Mouse (Mus musculus) liver, embryonic 15.5 days (tissue): ENCODE results near the gene 0610010K14Rik. TPM values are rescaled to one million over a fixed set of nuclear protein-coding genes. Genes with fewer than 3 reads are reported as not detected.

Experiments used
- ATAC-seq: fragments of 200-750 bp; cut with Nextera tagmentation; 2 replicates; pipeline ENCODE4 v1.8.0; 2017; ENCODE audit warnings: moderate number of reproducible peaks, mild to moderate bottlenecking, moderate library complexity; ENCODE audit not compliant: insufficient read depth
- H3K27ac ChIP-seq: fragments of 300-500 bp; sonication (generic); replicated peaks from 2 replicates; pipeline ENCODE4 v1.5.1; 2015; ENCODE audit warnings: mild to moderate bottlenecking, inconsistent platforms
- H3K27me3 ChIP-seq: fragments of 300-500 bp; sonication (generic); 2 replicates; pipeline ENCODE4 v1.6.1; 2015; ENCODE audit warnings: mild to moderate bottlenecking, inconsistent platforms
- H3K36me3 ChIP-seq: fragments of 300-500 bp; sonication (generic); replicated peaks from 2 replicates; pipeline ENCODE4 v1.6.1; 2015; ENCODE audit warnings: moderate library complexity, mild to moderate bottlenecking, inconsistent platforms
- H3K4me1 ChIP-seq: fragments of 300-500 bp; sonication (generic); replicated peaks from 2 replicates; pipeline ENCODE4 v1.6.1; 2015; ENCODE audit warnings: inconsistent platforms
- H3K4me2 ChIP-seq: fragments of 300-500 bp; sonication (generic); 2 replicates; pipeline ENCODE4 v1.6.1; 2015; ENCODE audit warnings: moderate library complexity, mild to moderate bottlenecking, inconsistent platforms
- H3K4me3 ChIP-seq: fragments of 300-500 bp; sonication (generic); replicated peaks from 2 replicates; pipeline ENCODE4 v1.5.1; 2015; ENCODE audit warnings: mild to moderate bottlenecking, inconsistent platforms
- H3K9ac ChIP-seq: fragments of 300-500 bp; sonication (generic); 2 replicates; pipeline ENCODE4 v1.6.1; 2015; ENCODE audit warnings: moderate library complexity, mild to moderate bottlenecking, inconsistent platforms
- H3K9me3 ChIP-seq: fragments of 300-500 bp; sonication (generic); replicated peaks from 2 replicates; pipeline ENCODE4 v1.6.1; 2016; ENCODE audit warnings: inconsistent platforms
- WGBS: fragments of 180-500 bp; shearing (Covaris S2); methylation state at CpG from one replicate; pipeline ENCODE4 v1.1.7; 2015; ENCODE audit warnings: mixed read lengths; ENCODE audit not compliant: insufficient replicate concordance; 5-methylcytosine and 5-hydroxymethylcytosine counted together
- polyA plus RNA-seq: library from polyadenylated mRNA; unstranded; fragments of >200 nt; fragmentation: Nextera tagmentation; extraction: Ambion mirVana; gene quantifications from 2 replicates; pipeline ENCODE4 v1.2.1, GENCODE M21; 2015

The 0610010K14Rik gene
- polyA plus RNA-seq, 1 experiment from 2014 or later: 62.2 TPM

GRCm38 (mm10) chr11:70254931-70255531 lies 17.3 kb upstream of the 0610010K14Rik start, which contains the start of gene Alox12:
Gene Alox12 (minus strand): TSS chr11:70255353.
- Histone ChIP-seq H3K4me1 (peaks cover 15% of the 10 kb centered on the region), H3K4me3 (peak within 1 kb of the TSS; percentile 18; the same call in 1 of the 2 replicates), H3K9me3 (no peaks in the 10 kb centered on the region), H3K27ac (no peak within 1 kb of the TSS), H3K4me2 (peak within 1 kb of the TSS; percentile 46), H3K36me3 (no peaks in the 10 kb centered on the region), H3K9ac (no peak within 1 kb of the TSS), H3K27me3 (peaks cover 73% of the 10 kb centered on the region)
- no peak for ATAC-seq
- 4% methylated on average over 25 of the region's 25 CpGs for WGBS

- peaks cover 15% of the 10 kb centered on the region for H3K4me1 ChIP-seq
- 5% methylated on average over 18 of the region's 18 CpGs for WGBS
- H3K9ac ChIP-seq: no peak overlapping the region
- peak overlapping the region; percentile 18; the same call in 1 of the 2 replicates for H3K4me3 ChIP-seq
- no peak overlapping the region for H3K27ac ChIP-seq
- no peaks in the 10 kb centered on the region for H3K9me3 ChIP-seq
- peaks cover 77% of the 10 kb centered on the region for H3K27me3 ChIP-seq
- no peaks in the 10 kb centered on the region for H3K36me3 ChIP-seq
- peak overlapping the region; percentile 46 for H3K4me2 ChIP-seq
- no peak for ATAC-seq
Observed at GRCm38 (mm10) chr11:70254337-70254736, 16.6 kb upstream of the 0610010K14Rik start.

- Histone ChIP-seq H3K36me3 (no peaks in the 10 kb centered on the region), H3K9me3 (no peaks in the 10 kb centered on the region), H3K27ac (no peak overlapping the region), H3K4me2 (no peak overlapping the region), H3K27me3 (peaks cover 73% of the 10 kb centered on the region), H3K4me1 (peaks cover 15% of the 10 kb centered on the region), H3K9ac (no peak overlapping the region), H3K4me3 (no peak overlapping the region)
- 47% methylated on average over 8 of the region's 8 CpGs for whole genome bisulfite sequencing
- ATAC-seq: no peak
Observed at GRCm38 (mm10) chr11:70251853-70252252, 14.1 kb upstream of the 0610010K14Rik start.

- H3K4me1 ChIP-seq: peaks cover 12% of the 10 kb centered on the region
- no peak overlapping the region for H3K9ac ChIP-seq
- no peak for ATAC-seq
- H3K27ac ChIP-seq: no peak overlapping the region
- H3K36me3 ChIP-seq: no peaks in the 10 kb centered on the region
- H3K9me3 ChIP-seq: no peaks in the 10 kb centered on the region
- peaks cover 66% of the 10 kb centered on the region for H3K27me3 ChIP-seq
- 21% methylated on average over 11 of the region's 11 CpGs for WGBS
- H3K4me3 ChIP-seq: no peak overlapping the region
- no peak overlapping the region for H3K4me2 ChIP-seq
Observed at GRCm38 (mm10) chr11:70250150-70250549, 12.4 kb upstream of the 0610010K14Rik start.

- Histone ChIP-seq H3K27ac (no peak overlapping the region), H3K4me3 (no peak overlapping the region), H3K9me3 (no peaks in the 10 kb centered on the region), H3K4me1 (0 out of 2 replicates have a peak, but pooled peaks cover 4% of the 10 kb centered on the region), H3K27me3 (peaks cover 45% of the 10 kb centered on the region), H3K4me2 (no peak overlapping the region), H3K9ac (no peak overlapping the region), H3K36me3 (no peaks in the 10 kb centered on the region)
- ATAC-seq: no peak
- WGBS: 36% methylated on average over 9 of the region's 9 CpGs
Observed at GRCm38 (mm10) chr11:70247136-70247845, 9.6 kb upstream of the 0610010K14Rik start.

GRCm38 (mm10) chr11:70242591-70242990 lies 4.9 kb upstream of the 0610010K14Rik start:
- peaks cover 16% of the 10 kb centered on the region for H3K27me3 ChIP-seq
- H3K9me3 ChIP-seq: no peaks in the 10 kb centered on the region
- H3K9ac ChIP-seq: no peak overlapping the region
- H3K27ac ChIP-seq: no peak overlapping the region
- ATAC-seq: no peak
- H3K4me3 ChIP-seq: no peak overlapping the region
- H3K36me3 ChIP-seq: no peaks in the 10 kb centered on the region
- peaks cover 20% of the 10 kb centered on the region for H3K4me1 ChIP-seq
- no peak overlapping the region for H3K4me2 ChIP-seq
- 52% methylated on average over 11 of the region's 11 CpGs for WGBS

GRCm38 (mm10) chr11:70239541-70240279 lies 2.0 kb upstream of the 0610010K14Rik start, which contains the start of the genes Gm21988 and Rnasek:
Gene Gm21988 (minus strand): TSS chr11:70239830.
Gene Rnasek (minus strand): TSS chr11:70239842.
- H3K4me2 ChIP-seq: peak within 1 kb of the TSS; percentile 92
- peaks cover 4% of the 10 kb centered on the region for H3K27me3 ChIP-seq
- peaks cover 48% of the 10 kb centered on the region for H3K4me1 ChIP-seq
- H3K9ac ChIP-seq: peak within 1 kb of the TSS; percentile 96
- WGBS: under 1% methylated on average over 32 of the region's 35 CpGs
- peak within 1 kb of the TSS; percentile 96 for H3K27ac ChIP-seq
- peaks cover 15% of the 10 kb centered on the region for H3K36me3 ChIP-seq
- H3K9me3 ChIP-seq: no peaks in the 10 kb centered on the region
- H3K4me3 ChIP-seq: peak within 1 kb of the TSS; percentile 93
- peak; percentile 13 for ATAC-seq

GRCm38 (mm10) chr11:70238591-70239440 lies 1.1 kb upstream of the 0610010K14Rik start:
- H3K4me2 ChIP-seq: peak overlapping the region; percentile 92
- H3K4me1 ChIP-seq: peaks cover 56% of the 10 kb centered on the region
- H3K9ac ChIP-seq: peak overlapping the region; percentile 96
- 7% methylated on average over 23 of the region's 23 CpGs for WGBS
- peak overlapping the region; percentile 93 for H3K4me3 ChIP-seq
- H3K36me3 ChIP-seq: peaks cover 18% of the 10 kb centered on the region
- H3K9me3 ChIP-seq: no peaks in the 10 kb centered on the region
- no peaks in the 10 kb centered on the region for H3K27me3 ChIP-seq
- ATAC-seq: no peak
- H3K27ac ChIP-seq: peak overlapping the region; percentile 96

GRCm38 (mm10) chr11:70236717-70237116 lies 997 bp downstream of the 0610010K14Rik start:
- H3K9ac ChIP-seq: peak overlapping the region; percentile 96
- 24% methylated on average over 7 of the region's 7 CpGs for WGBS

GRCm38 (mm10) chr11:70235254-70235900 lies 2.3 kb downstream of the 0610010K14Rik start:
- Histone ChIP-seq H3K9ac (no peak overlapping the region), H3K27me3 (peaks cover 14% of the 10 kb centered on the region), H3K4me2 (0 out of 2 replicates have a peak overlapping the region, but pooled peaks have one; percentile 92), H3K4me1 (peaks cover 61% of the 10 kb centered on the region), H3K4me3 (no peak overlapping the region), H3K36me3 (peaks cover 18% of the 10 kb centered on the region), H3K27ac (peak overlapping the region; percentile 52; the same call in 1 of the 2 replicates), H3K9me3 (no peaks in the 10 kb centered on the region)
- no peak for ATAC-seq
- 88% methylated on average over 12 of the region's 12 CpGs for WGBS

More at GRCm38 (mm10) chr11:70236717-70237116, 997 bp downstream of the 0610010K14Rik start:
- Histone ChIP-seq H3K4me1 (peaks cover 61% of the 10 kb centered on the region), H3K4me3 (peak overlapping the region; percentile 93), H3K4me2 (peak overlapping the region; percentile 92), H3K27me3 (peaks cover 7% of the 10 kb centered on the region; the same call in 1 of the 2 replicates), H3K27ac (peak overlapping the region; percentile 96), H3K9me3 (no peaks in the 10 kb centered on the region), H3K36me3 (peaks cover 18% of the 10 kb centered on the region)
- no peak for ATAC-seq
